Mouse (Mus musculus) ES-Bruce4 (cell line): ENCODE measurements around the gene Trap1. TPM values are rescaled to one million over a fixed set of nuclear protein-coding genes. Genes with fewer than 3 reads are reported as not detected.

ENCODE experiments used
- H3K27ac ChIP-seq: 2 replicates; pipeline ENCODE4 v1.5.1; 2012; ENCODE audit warnings: low read length, inconsistent platforms; ENCODE audit not compliant: insufficient read depth
- H3K27me3 ChIP-seq: 2 replicates; pipeline ENCODE4 v1.6.1; 2012; ENCODE audit warnings: mild to moderate bottlenecking, low read length, inconsistent platforms; ENCODE audit not compliant: control insufficient read depth, poor library complexity, insufficient read depth, severe bottlenecking
- H3K36me3 ChIP-seq: 2 replicates; pipeline ENCODE4 v1.6.1; 2012; ENCODE audit warnings: inconsistent platforms, mild to moderate bottlenecking, low read length, moderate library complexity; ENCODE audit not compliant: control insufficient read depth, poor library complexity, insufficient read depth, severe bottlenecking
- H3K4me1 ChIP-seq: one replicate; pipeline ENCODE4 v1.8.1; 2011; ENCODE audit warnings: low read length; ENCODE audit not compliant: control insufficient read depth, insufficient read depth
- H3K4me3 ChIP-seq: 2 replicates; pipeline ENCODE4 v1.5.1; 2011; ENCODE audit warnings: low read depth, mild to moderate bottlenecking, low read length
- H3K9ac ChIP-seq: 2 replicates; pipeline ENCODE4 v1.6.1; 2012; ENCODE audit warnings: low read depth, mild to moderate bottlenecking, inconsistent platforms; ENCODE audit not compliant: poor library complexity, severe bottlenecking
- H3K9me3 ChIP-seq: replicated peaks from 2 replicates; pipeline ENCODE4 v1.6.1; 2012; ENCODE audit warnings: mild to moderate bottlenecking, low read length, inconsistent platforms; ENCODE audit not compliant: control insufficient read depth, poor library complexity, insufficient read depth, severe bottlenecking
- CTCF ChIP-seq: IDR thresholded peaks from one replicate; pipeline ENCODE4 v1.8.1; 2011; ENCODE audit warnings: low read depth, low read length
- EP300 ChIP-seq: IDR thresholded peaks from 2 replicates; pipeline ENCODE4 v1.6.1; 2011; ENCODE audit warnings: low read depth, low read length; ENCODE audit not compliant: insufficient read depth
- POLR2A ChIP-seq: IDR thresholded peaks from one replicate; pipeline ENCODE4 v1.8.1; 2011; ENCODE audit warnings: low read length; ENCODE audit not compliant: insufficient read depth
- polyA plus RNA-seq: library from polyadenylated mRNA; stranded (reverse); fragments of >200 nt; gene quantifications from 2 replicates; pipeline ENCODE4 v1.2.4, GENCODE M21; 2011; ENCODE audit warnings: low read depth; ENCODE audit not compliant: missing spikeins, insufficient read depth, insufficient read length

Gene Trap1
- polyA plus RNA-seq, 1 experiment = 104 TPM

DNA sequence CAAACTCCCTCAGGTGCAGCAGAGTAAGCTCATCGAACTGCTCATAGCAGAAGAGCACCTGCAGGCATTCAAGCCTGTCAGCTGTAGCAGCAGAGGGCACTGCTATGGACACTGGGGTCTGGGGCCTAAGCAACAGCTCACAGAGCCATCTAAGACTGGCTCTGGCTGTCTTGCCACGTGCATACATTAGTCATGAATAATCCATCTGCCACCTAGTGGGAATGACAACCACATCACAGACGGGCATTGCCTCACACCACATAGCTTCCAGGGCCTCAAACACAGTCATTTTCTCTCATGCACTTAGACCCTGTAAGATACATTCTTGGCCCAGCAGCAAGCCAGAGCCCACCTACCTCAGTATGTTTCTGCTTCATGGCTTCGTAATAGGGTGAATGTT is 32.1 kb downstream of the Trap1 start:
- TF ChIP-seq CTCF (no peak), EP300 (no peak), POLR2A (no peak)
- H3K4me1 ChIP-seq = no peaks in the 10 kb centered on the region
- no peak overlapping the region for H3K27ac ChIP-seq
- H3K9ac ChIP-seq = no peak overlapping the region
- peaks cover 45% of the 10 kb centered on the region for H3K36me3 ChIP-seq
- H3K4me3 ChIP-seq = no peak overlapping the region
- no peaks in the 10 kb centered on the region for H3K27me3 ChIP-seq
- H3K9me3 ChIP-seq = no peaks in the 10 kb centered on the region

DNA sequence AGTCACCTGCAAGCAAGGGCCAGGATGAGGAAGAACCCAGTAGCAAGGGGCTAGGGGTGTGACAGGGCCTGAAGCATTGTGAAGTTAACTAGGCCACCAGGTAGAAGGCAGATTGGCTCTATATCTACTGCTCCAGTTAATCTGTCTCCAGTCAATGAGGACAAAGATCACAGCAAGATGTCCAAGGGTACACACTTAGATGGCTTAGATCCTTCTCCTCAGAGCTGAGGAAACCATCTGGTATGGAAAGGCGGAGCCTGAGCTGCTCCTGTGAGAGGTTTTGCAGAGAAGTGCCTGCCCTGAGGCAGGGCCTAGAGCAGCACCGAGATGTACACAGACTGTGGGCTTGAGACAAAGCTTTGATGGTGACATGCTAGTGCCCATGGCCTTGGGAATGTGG is 33.5 kb downstream of the Trap1 start:
- Histone ChIP-seq H3K36me3 (peaks cover 49% of the 10 kb centered on the region), H3K27me3 (no peaks in the 10 kb centered on the region), H3K9me3 (no peaks in the 10 kb centered on the region), H3K4me3 (no peak overlapping the region), H3K27ac (no peak overlapping the region), H3K9ac (no peak overlapping the region), H3K4me1 (no peaks in the 10 kb centered on the region)
- TF ChIP-seq POLR2A = no peak
- no peak for TF ChIP-seq EP300
- no peak for TF ChIP-seq CTCF

DNA sequence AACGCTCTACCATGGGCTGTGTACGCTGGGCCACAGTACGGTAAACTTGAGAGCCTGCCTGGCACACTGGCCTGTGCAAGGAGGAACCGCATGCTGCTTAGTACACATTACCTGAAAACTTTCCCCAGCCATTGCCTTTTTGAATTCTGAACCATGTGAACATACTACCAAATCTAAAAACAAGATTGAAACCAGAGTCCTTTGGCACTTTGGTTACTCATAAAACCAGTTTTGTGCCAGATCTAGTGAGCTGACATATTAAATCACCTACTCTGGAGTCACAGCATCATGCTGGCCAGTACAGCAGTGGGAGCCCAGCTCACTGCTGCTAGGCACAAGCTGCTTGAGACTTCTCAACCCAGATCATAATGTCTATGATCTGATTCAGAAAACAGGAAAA is 36.0 kb downstream of the Trap1 start:
- TF ChIP-seq POLR2A (no peak), EP300 (no peak), CTCF (no peak)
- Histone ChIP-seq H3K27ac (no peak overlapping the region), H3K36me3 (peaks cover 40% of the 10 kb centered on the region), H3K4me1 (no peaks in the 10 kb centered on the region), H3K27me3 (no peaks in the 10 kb centered on the region), H3K4me3 (no peak overlapping the region), H3K9ac (no peak overlapping the region), H3K9me3 (no peaks in the 10 kb centered on the region)

DNA sequence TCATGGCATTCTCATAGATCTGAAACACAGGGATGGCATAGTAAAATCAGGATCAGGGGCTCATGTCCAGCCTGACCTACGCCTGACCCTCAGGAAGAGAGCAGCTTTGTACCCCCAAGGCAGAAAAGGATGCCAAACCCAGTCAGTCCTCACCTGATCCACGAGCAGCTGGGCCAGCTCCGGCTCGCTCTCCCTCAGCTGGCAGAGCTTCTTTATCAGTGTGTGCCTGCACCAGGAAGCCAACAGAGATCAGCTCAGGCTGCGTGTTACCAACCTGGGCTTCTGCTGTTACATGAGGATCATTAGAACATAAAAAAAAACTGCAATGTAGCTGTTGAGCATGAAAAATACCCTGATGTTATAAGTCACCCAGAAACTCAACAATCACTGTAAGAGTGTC is 37.4 kb downstream of the Trap1 start:
- no peak for TF ChIP-seq CTCF
- no peak for TF ChIP-seq POLR2A
- TF ChIP-seq EP300 = no peak
- Histone ChIP-seq H3K9me3 (no peaks in the 10 kb centered on the region), H3K27me3 (no peaks in the 10 kb centered on the region), H3K4me1 (no peaks in the 10 kb centered on the region), H3K4me3 (no peak overlapping the region), H3K27ac (no peak overlapping the region), H3K36me3 (peaks cover 31% of the 10 kb centered on the region), H3K9ac (no peak overlapping the region)

DNA sequence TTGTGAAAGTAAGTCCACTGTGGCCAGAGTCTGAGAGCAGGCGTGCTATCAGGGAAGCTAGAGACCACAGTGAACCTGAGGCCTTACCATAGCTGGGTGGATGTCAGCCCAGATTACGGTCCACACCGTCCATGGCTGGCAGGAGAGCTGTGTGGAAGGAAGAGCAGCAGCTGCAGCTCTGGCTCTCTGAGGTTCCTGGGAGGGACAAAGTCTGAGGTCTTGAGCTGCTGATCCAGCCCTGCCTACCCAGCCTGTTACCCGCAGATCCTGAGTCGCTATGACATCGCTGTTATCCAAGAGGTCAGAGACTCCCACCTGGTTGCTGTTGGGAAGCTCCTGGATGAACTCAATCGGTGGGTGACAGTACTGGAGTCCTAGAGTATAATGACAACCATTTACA is 39.9 kb downstream of the Trap1 start:
- no peak for TF ChIP-seq POLR2A
- no peak for TF ChIP-seq EP300
- TF ChIP-seq CTCF = no peak
- peaks cover 18% of the 10 kb centered on the region for H3K36me3 ChIP-seq
- no peaks in the 10 kb centered on the region for H3K27me3 ChIP-seq
- no peak overlapping the region for H3K9ac ChIP-seq
- H3K4me1 ChIP-seq = no peaks in the 10 kb centered on the region
- no peak overlapping the region for H3K27ac ChIP-seq
- no peak overlapping the region for H3K4me3 ChIP-seq
- H3K9me3 ChIP-seq = no peaks in the 10 kb centered on the region

DNA sequence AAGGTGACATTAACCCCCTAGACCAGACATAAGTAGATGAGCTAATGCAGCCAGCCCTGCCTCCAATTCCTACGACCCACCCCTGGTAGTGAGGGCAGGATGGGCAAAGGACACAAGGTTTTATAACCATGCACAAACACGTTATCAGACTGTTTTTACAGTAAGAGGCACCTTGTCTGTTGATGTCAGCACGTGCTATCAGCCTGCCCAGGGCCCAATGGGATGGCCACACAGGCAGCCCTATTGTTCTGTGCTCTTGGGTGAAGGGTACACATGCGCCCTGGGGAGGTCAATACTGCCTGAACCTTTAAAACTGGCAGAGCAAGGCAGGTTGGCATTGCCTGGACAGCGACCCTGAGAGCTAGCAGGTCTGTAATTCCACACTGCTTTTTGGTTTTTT is 40.8 kb downstream of the Trap1 start, which contains the start of gene Dnase1:
TSS of gene Dnase1 (plus strand) at position 136 of the 400 bp plus-strand sequence.
- H3K36me3 ChIP-seq = peaks cover 17% of the 10 kb centered on the region
- no peaks in the 10 kb centered on the region for H3K4me1 ChIP-seq
- H3K9ac ChIP-seq = no peak within 1 kb of the TSS
- TF ChIP-seq EP300 (no peak), CTCF (no peak), POLR2A (no peak)
- H3K27ac ChIP-seq = no peak within 1 kb of the TSS
- H3K4me3 ChIP-seq = no peak within 1 kb of the TSS
- no peaks in the 10 kb centered on the region for H3K9me3 ChIP-seq
- no peaks in the 10 kb centered on the region for H3K27me3 ChIP-seq
